Mouse (Mus musculus) embryonic facial prominence, embryonic 14.5 days (tissue): ENCODE results near the gene Atg5. TPM values are rescaled to one million over a fixed set of nuclear protein-coding genes. Genes with fewer than 3 reads are reported as not detected.
"Not testable (repeated sequence)": the region's sequence is repeated elsewhere in the genome, so short reads cannot be mapped to it uniquely, and the experiment has no call there.

ENCODE experiments used
- ATAC-seq: fragments of 200-750 bp; cut with Nextera tagmentation; 2 replicates; pipeline ENCODE4 v1.8.0; 2017; ENCODE audit warnings: low read depth, moderate number of reproducible peaks, moderate TSS enrichment
- DNase-seq: peaks from one replicate; pipeline ENCODE4 v3.0.0-alpha.2; 2015; ENCODE audit warnings: low spot score
- H3K27ac ChIP-seq: fragments of 300-500 bp; sonication (generic); replicated peaks from 2 replicates; pipeline ENCODE4 v1.5.1; 2014; ENCODE audit warnings: low read depth, mild to moderate bottlenecking, low read length, moderate library complexity
- H3K27me3 ChIP-seq: fragments of 300-500 bp; sonication (generic); replicated peaks from 2 replicates; pipeline ENCODE4 v1.6.1; 2014; ENCODE audit warnings: low read length; ENCODE audit not compliant: control insufficient read depth, insufficient read depth
- H3K36me3 ChIP-seq: fragments of 300-500 bp; sonication (generic); 2 replicates; pipeline ENCODE4 v1.6.1; 2014; ENCODE audit warnings: low read length, mixed read lengths; ENCODE audit not compliant: control insufficient read depth, insufficient read depth
- H3K4me1 ChIP-seq: fragments of 300-500 bp; sonication (generic); 2 replicates; pipeline ENCODE4 v1.6.1; 2014; ENCODE audit warnings: antibody characterized with exemption, low read length; ENCODE audit not compliant: control insufficient read depth, insufficient read depth
- H3K4me2 ChIP-seq: fragments of 300-500 bp; sonication (generic); 2 replicates; pipeline ENCODE4 v1.6.1; 2014; ENCODE audit warnings: low read depth, mild to moderate bottlenecking, low read length, moderate library complexity, mixed read lengths
- H3K4me3 ChIP-seq: fragments of 300-500 bp; sonication (generic); 2 replicates; pipeline ENCODE4 v1.5.1; 2014; ENCODE audit warnings: low read depth, mild to moderate bottlenecking, low read length
- H3K9ac ChIP-seq: fragments of 300-500 bp; sonication (generic); 2 replicates; pipeline ENCODE4 v1.6.1; 2014; ENCODE audit warnings: low read depth, mild to moderate bottlenecking, low read length, moderate library complexity, mixed read lengths
- H3K9me3 ChIP-seq: fragments of 300-500 bp; sonication (generic); 2 replicates; pipeline ENCODE4 v1.6.1; 2016; ENCODE audit warnings: low read length; ENCODE audit not compliant: control insufficient read depth
- WGBS: fragments of 180-500 bp; shearing (Covaris S2); extraction: QIAGEN DNeasy Blood & Tissue Kit; methylation state at CpG from one replicate; pipeline ENCODE4 v1.1.7; 2014; 5-methylcytosine and 5-hydroxymethylcytosine counted together
- polyA plus RNA-seq: library from polyadenylated mRNA; unstranded; fragments of >200 nt; fragmentation: Nextera tagmentation; extraction: Ambion mirVana; gene quantifications from 2 replicates; pipeline ENCODE4 v1.2.1, GENCODE M21; 2014

The Atg5 gene
- polyA plus RNA-seq: 41.8 and 49.9 TPM in 2 replicates

DNA sequence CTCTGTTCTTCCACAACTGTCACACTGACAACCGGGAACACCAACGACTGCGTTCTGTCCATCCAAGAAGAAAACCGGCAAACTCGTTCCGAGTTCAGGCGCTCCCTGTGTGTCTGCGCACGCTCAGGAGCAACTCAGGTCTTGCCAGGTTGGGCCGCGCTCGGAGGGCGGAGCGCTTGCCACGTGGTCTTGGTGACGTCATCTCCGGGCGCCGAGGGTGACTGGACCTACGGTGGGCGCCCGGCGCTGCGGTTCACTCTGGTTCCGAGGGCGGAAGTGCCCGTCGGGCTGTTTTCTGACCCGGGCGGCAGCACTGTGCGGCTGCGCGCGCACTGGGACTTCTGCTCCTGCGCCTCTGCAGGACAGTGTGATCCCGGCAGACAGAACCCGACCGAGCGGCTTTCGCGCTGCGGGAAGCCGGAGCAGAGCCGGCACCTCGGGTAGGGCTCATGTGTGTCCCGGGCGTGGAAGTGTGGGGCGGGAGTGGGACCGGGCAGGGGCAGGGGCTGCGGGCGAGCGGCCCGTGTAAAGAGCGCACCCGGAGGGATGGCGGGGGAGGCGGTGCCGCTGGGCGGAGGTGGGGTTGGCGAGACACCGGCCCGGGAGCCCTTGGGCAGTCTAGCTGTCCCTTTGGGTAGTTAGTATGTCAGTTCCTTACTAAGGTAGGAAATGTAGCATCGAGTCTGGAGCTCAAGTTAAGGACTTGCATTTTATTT is at the start of gene Atg5:
Atg5 (plus strand) TSS at position 214 of the 716 bp plus-strand sequence.
- Histone ChIP-seq H3K27me3 (no peaks in the 10 kb centered on the region), H3K9me3 (no peaks in the 10 kb centered on the region), H3K36me3 (no peaks in the 10 kb centered on the region), H3K4me3 (peak within 1 kb of the TSS; percentile 94), H3K27ac (peak within 1 kb of the TSS; percentile 88), H3K9ac (peak within 1 kb of the TSS; percentile 90), H3K4me2 (peak within 1 kb of the TSS; percentile 69), H3K4me1 (peaks cover 18% of the 10 kb centered on the region)
- WGBS: 0% methylated on average over 58 of the region's 63 CpGs
- DNase-seq (peak; percentile 99), ATAC-seq (peak; percentile 98)

DNA sequence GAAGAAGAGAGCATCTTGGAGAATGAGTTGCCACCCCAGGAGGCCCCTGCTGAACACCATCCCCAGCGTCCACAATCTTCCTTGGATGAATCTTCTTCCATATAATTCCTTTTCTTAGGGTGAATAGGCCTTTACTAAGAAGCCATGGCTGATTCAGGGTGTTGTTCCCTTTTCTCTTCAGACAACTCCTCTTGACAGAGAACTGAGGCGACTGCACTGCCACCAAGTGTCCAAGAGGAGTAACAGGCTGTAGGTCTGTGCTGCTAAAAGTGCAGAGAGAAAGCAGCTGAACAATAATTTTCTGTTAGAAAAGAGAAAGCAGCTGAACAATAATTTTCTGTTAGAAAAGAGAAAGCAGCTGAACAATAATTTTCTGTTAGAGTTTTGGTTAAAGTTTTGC is 49.1 kb upstream of the Atg5 start:
- not testable (repeated sequence) for H3K27me3 ChIP-seq, H3K4me1 ChIP-seq, H3K4me3 ChIP-seq, H3K27ac ChIP-seq, H3K4me2 ChIP-seq, ATAC-seq, H3K9ac ChIP-seq, H3K9me3 ChIP-seq, H3K36me3 ChIP-seq
- 20% methylated on average over 2 of the region's 2 CpGs for WGBS
- peak; percentile 15 for DNase-seq

DNA sequence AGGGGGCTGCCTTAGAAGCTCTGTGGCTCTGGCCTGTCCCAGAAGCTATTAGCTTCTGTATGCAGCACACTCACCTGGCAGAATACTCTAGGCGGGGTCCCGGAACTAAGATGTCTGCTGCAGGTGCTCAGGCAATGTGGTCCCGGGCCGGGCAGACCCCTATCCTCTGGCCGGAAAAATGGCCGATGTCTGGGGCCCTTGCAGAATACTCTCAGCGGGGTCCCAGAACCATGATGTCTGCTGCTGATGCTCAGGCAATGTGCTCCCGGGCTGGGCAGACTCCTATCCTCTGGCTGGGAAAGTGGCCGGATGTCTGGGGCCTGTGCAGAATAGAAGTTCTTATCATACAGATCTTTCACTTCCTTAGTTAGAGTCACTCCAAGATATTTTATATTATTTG is 43.8 kb upstream of the Atg5 start:
- no peaks in the 10 kb centered on the region for H3K9me3 ChIP-seq
- H3K4me3 ChIP-seq: no peak overlapping the region
- H3K36me3 ChIP-seq: no peaks in the 10 kb centered on the region
- H3K27ac ChIP-seq: no peak overlapping the region
- DNase-seq (no peak), ATAC-seq (no peak)
- no peaks in the 10 kb centered on the region for H3K4me1 ChIP-seq
- no peak overlapping the region for H3K9ac ChIP-seq
- 93% methylated on average over 9 of the region's 9 CpGs for WGBS
- H3K27me3 ChIP-seq: no peaks in the 10 kb centered on the region
- H3K4me2 ChIP-seq: no peak overlapping the region

DNA sequence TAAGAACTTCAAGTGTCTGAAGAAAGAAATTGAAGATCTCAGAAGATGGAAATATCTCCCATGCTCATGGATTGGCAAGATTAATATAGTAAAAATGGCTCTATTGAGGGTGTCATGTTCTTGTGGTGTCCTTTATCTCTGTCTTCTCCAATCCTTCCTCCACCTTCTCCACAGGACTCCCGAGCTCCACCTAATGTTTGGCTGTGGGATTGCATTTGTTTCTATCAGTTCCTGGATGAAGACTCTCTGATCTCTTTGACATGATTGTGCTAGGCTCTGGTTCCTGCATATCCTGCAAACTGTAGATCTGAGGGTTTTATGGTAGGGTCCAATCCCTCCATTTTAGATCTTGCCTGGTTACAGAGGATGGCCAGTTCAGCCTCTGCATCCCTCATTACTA is 34.8 kb upstream of the Atg5 start:
- not testable (repeated sequence) for DNase-seq, H3K9ac ChIP-seq, ATAC-seq, H3K27ac ChIP-seq, H3K4me2 ChIP-seq, H3K36me3 ChIP-seq, H3K9me3 ChIP-seq, H3K4me3 ChIP-seq, H3K4me1 ChIP-seq, H3K27me3 ChIP-seq
- 12% methylated on average over 1 of the region's 1 CpGs for WGBS

DNA sequence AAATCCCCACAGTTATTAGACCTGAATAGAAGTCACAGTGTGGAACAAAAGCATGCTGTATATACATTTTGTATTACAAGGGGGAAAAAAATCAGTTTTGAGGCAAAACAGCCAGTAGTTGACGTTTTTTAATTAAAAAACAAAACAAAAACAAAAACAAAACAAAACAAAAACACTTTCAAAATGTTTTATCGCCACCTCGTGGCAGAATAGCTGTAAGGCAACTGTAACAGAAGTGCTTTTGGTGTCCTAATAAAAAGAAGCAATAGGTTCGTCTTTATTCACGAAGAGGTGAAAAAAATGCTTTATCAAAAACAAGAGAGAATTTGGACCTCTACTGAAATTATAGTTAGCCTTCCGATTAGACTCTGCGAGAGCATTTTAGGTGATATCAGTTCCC is 32.9 kb upstream of the Atg5 start:
- H3K27me3 ChIP-seq, H3K36me3 ChIP-seq, H3K4me2 ChIP-seq, DNase-seq, H3K9ac ChIP-seq, H3K9me3 ChIP-seq, H3K4me3 ChIP-seq, H3K4me1 ChIP-seq, H3K27ac ChIP-seq, ATAC-seq: not testable (repeated sequence)
- 40% methylated on average over 7 of the region's 7 CpGs for WGBS

DNA sequence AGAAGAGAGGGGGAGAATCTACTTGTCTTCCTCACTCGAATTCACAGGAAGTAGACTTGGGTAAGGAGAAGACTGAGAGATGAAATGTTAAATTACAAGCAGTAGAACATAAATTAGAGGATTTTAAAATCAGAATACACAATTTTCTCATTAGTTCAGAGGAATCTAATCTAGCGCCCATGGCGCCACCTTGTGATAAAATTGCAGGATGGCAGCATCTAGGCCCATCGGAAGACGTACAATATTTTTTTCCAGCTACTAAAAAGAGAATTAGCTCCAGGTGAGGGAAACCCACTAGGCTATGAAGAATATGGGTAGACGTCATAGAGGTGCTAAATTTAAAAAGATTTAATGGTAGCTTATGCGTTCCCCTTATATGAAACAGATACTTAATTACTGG is 11.5 kb upstream of the Atg5 start:
- no peaks in the 10 kb centered on the region for H3K27me3 ChIP-seq
- DNase-seq: no peak
- no peak overlapping the region for H3K4me3 ChIP-seq
- H3K27ac ChIP-seq: no peak overlapping the region
- no peak overlapping the region for H3K4me2 ChIP-seq
- ATAC-seq: no peak
- WGBS: 36% methylated on average over 7 of the region's 7 CpGs
- H3K9ac ChIP-seq: no peak overlapping the region
- no peaks in the 10 kb centered on the region for H3K36me3 ChIP-seq
- H3K9me3 ChIP-seq: no peaks in the 10 kb centered on the region
- no peaks in the 10 kb centered on the region for H3K4me1 ChIP-seq

DNA sequence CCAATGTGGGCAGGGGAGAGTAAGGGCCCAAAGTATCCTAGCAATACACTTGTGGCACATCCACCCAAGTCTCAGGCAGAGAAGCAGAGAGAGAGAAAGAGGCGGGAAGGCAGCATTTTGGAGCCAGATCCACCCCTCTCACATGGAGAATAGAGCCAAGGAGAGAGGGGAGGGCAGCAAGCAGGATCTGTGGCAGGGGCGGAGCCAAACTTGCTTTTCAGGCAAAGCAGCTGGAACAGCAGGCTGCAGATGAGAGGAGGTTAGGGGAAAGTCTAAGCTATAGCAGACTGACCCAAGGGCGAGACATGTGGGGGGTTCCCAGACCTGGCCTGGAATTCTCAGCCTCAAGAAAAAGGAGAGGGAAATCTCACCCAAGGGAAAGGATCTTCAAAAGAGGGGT is 2.3 kb upstream of the Atg5 start:
- no peak overlapping the region for H3K27ac ChIP-seq
- H3K9ac ChIP-seq: no peak overlapping the region
- DNase-seq: peak; percentile 41
- H3K9me3 ChIP-seq: no peaks in the 10 kb centered on the region
- ATAC-seq: no peak
- WGBS: 64% methylated on average over 3 of the region's 3 CpGs
- H3K27me3 ChIP-seq: no peaks in the 10 kb centered on the region
- peaks cover 18% of the 10 kb centered on the region for H3K4me1 ChIP-seq
- H3K36me3 ChIP-seq: no peaks in the 10 kb centered on the region
- H3K4me2 ChIP-seq: no peak overlapping the region
- no peak overlapping the region for H3K4me3 ChIP-seq

DNA sequence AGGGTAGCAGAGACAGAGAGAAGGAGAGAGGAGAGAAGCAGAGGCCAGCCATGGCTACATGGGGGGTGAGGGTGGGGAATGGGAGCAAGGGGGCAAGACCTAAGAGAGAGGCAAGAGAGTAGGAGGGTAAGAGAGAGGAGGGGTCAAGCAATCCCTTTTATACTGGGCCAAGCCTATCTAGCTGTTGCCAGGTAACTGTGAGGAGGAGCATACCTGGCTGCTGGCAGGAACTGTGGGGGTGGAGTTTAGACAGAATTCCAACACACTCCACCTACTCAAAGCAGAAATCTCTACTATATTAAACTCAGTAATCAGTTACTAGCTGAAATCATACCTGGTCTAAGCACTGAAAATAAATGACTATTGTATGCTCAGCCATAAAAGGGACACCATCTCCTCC is 1.6 kb upstream of the Atg5 start:
- H3K4me3 ChIP-seq: no peak overlapping the region
- H3K36me3 ChIP-seq: no peaks in the 10 kb centered on the region
- DNase-seq (no peak), ATAC-seq (no peak)
- no peak overlapping the region for H3K9ac ChIP-seq
- H3K27ac ChIP-seq: no peak overlapping the region
- no peaks in the 10 kb centered on the region for H3K27me3 ChIP-seq
- H3K9me3 ChIP-seq: no peaks in the 10 kb centered on the region
- peak overlapping the region; percentile 69 for H3K4me2 ChIP-seq
- H3K4me1 ChIP-seq: peaks cover 18% of the 10 kb centered on the region

DNA sequence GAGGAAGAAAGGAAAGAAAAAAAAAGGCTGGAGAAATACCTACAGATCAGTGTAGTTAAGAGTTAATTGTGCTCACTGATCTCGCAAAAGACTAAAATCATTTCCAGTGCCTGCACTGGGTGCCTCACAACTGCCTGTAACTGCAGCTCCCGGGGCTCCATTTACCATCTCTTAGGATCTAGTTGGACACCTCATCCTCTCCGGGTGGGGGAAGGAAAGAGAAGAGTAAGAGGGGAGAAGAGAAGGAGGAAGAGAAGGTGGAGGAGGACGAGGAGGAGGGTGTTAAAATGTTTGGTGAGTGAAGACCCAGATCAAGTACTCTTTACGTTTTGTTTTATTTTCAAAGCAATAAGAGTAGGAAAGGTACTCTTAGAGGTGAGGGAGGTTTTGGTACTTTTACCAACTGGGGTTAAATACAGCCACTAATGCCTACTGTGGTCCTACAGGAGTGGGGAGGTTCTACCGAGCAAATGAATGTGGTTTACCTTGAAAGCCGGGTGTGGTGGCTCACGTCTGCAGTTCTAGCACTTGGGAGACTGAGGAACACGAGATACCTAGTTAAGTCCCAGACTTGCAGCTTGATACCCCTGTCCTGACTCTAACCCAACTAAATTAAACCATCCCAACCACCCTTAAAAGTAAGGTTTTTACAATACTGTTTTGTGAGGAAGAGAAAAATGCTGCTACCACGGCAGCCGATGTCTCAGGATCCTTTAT is 574 bp upstream of the Atg5 start:
- H3K9me3 ChIP-seq: no peaks in the 10 kb centered on the region
- 3% methylated on average over 11 of the region's 11 CpGs for WGBS
- DNase-seq: no peak
- peak overlapping the region; percentile 90 for H3K9ac ChIP-seq
- ATAC-seq: peak; percentile 8; the same call in 1 of the 2 replicates
- H3K4me1 ChIP-seq: peaks cover 18% of the 10 kb centered on the region
- H3K27ac ChIP-seq: peak overlapping the region; percentile 88
- H3K4me3 ChIP-seq: peak overlapping the region; percentile 94
- no peaks in the 10 kb centered on the region for H3K36me3 ChIP-seq
- H3K4me2 ChIP-seq: peak overlapping the region; percentile 69
- no peaks in the 10 kb centered on the region for H3K27me3 ChIP-seq
